Mouse (Mus musculus) olfactory bulb, adult 2 months (tissue): ENCODE data around the gene Sstr2. TPM values are rescaled to one million over a fixed set of nuclear protein-coding genes. Genes with fewer than 3 reads are reported as not detected.
A peak's percentile ranks its signal among the peaks of the same experiment; 100 is the strongest.

ENCODE experiments used
- H3K27ac ChIP-seq: fragments of 200-500 bp; 2 replicates; pipeline ENCODE4 v1.5.1; 2012; ENCODE audit warnings: low read depth, low read length; ENCODE audit not compliant: insufficient read depth
- H3K4me1 ChIP-seq: fragments of 200-500 bp; 2 replicates; pipeline ENCODE4 v1.6.1; 2012; ENCODE audit warnings: low read length; ENCODE audit not compliant: control insufficient read depth, insufficient read depth
- H3K4me3 ChIP-seq: fragments of 200-500 bp; 2 replicates; pipeline ENCODE4 v1.5.1; 2012; ENCODE audit warnings: mild to moderate bottlenecking, low read depth, low read length, moderate library complexity; ENCODE audit not compliant: insufficient read depth
- CTCF ChIP-seq: fragments of 200-500 bp; IDR thresholded peaks from 2 replicates; pipeline ENCODE4 v1.5.1; 2012; ENCODE audit warnings: low read depth, mild to moderate bottlenecking, low read length, moderate library complexity; ENCODE audit not compliant: insufficient read depth
- POLR2A ChIP-seq: fragments of 200-500 bp; IDR thresholded peaks from 2 replicates; pipeline ENCODE4 v1.6.1; 2012; ENCODE audit warnings: mild to moderate bottlenecking, low read depth, low read length, moderate library complexity; ENCODE audit not compliant: insufficient read depth
- WGBS: fragments of 180-500 bp; shearing (Covaris S2); methylation state at CpG from one replicate; pipeline ENCODE4 v1.1.7; 2018; 5-methylcytosine and 5-hydroxymethylcytosine counted together
- polyA plus RNA-seq: library from polyadenylated mRNA; stranded (reverse); fragments of >200 nt; gene quantifications from 2 replicates; pipeline ENCODE4 v1.2.4, GENCODE M21; 2012; ENCODE audit warnings: low replicate concordance; ENCODE audit not compliant: missing spikeins, insufficient read depth, insufficient read length

Sstr2 gene
- not detected in 2 replicates for polyA plus RNA-seq

DNA sequence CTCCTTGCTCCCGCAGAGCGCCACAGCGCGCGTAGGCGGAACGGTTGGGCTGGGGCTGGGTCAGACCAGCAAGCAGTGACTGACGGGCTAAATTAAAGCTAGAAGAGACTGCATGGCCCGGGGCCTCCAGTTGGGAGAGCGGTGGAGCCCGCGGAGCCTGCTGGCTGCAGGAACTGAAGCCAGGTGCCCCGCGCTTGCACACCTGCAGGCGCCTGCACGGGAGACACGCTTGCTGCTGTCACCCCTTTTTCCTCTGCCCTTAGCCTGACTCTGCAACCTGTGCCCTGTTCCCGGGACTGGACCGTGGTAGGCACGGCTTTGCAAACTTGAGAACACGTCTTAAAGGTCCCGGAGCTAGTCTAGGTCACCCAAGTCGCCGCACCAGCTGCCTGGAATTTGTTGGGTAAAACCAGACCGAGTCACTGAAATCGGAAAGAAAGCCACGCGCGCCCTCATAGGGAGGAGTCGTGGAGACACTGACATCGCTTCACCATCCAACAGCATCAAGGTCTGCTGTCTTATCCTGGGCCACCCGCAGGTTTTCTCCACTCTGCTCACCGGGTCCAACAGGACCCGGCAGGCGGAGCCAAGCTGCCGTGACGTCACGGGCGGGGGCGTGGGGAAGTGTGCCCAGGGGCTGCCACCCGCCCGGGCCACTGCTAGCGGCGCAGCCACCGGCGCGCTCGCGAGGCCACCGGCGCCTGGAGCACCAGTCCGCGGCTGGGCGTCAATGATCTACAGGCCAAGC lies at the start of gene Sstr2:
TSS of gene Sstr2 (plus strand) at position 671 of the 748 bp plus-strand sequence.
- no peak within 1 kb of the TSS for H3K27ac ChIP-seq
- peak within 1 kb of the TSS; percentile 46 for H3K4me3 ChIP-seq
- TF ChIP-seq POLR2A (no peak), CTCF (no peak)
- 1% methylated on average over 54 of the region's 54 CpGs for whole genome bisulfite sequencing
- H3K4me1 ChIP-seq = peaks cover 32% of the 10 kb centered on the region

DNA sequence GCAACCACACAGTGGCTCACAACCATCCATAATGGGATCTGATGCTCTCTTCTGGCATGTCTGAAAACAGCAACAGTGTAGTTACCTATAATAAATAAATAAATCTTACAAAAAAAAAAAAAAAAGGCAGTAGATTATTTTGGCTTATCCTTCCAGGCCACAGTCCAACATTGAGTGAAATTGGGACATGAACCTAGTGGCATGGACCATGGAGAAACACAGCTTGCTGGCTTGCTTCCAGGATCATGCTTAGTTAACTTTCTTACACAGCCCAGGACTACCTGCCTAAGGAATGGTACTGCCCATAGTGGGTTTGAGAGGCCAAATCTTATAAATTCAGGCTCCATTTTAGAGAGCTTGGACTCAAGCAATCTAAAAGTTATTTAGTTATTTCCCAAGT lies 47.5 kb upstream of the Sstr2 start:
- no peak for TF ChIP-seq CTCF
- TF ChIP-seq POLR2A = no peak

GRCm38 (mm10) chr11:113572641-113573040 lies 46.5 kb upstream of the Sstr2 start:
- no peak for TF ChIP-seq POLR2A
- no peak for TF ChIP-seq CTCF
- Histone ChIP-seq H3K4me3 (no peak overlapping the region), H3K4me1 (no peaks in the 10 kb centered on the region), H3K27ac (no peak overlapping the region)
- WGBS = 65% methylated on average over 6 of the region's 6 CpGs

More for the DNA sequence above, 47.5 kb upstream of the Sstr2 start:
- Histone ChIP-seq H3K27ac (no peak overlapping the region), H3K4me3 (no peak overlapping the region), H3K4me1 (no peaks in the 10 kb centered on the region)

DNA sequence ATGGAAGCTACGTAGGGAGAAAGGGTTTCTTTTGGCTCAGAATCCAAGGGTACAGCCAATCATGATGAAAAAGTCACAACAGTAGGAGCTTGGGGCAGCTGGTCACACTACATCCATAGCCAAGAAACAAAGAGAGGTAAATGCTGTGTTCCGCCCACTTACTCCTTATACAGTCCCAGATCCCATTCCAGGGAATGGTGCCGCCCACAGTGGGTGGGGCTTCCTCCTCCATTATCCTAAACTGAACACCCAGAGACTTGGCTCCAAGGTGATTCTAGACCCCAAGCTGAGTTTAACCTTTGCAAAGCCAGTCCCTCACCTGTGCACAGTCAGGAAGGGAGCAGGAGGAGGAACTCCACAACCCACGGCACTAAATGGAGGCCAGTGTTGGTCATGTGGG lies 41.9 kb upstream of the Sstr2 start:
- no peak overlapping the region for H3K4me3 ChIP-seq
- no peak overlapping the region for H3K27ac ChIP-seq
- 92% methylated on average over 4 of the region's 4 CpGs for WGBS
- no peaks in the 10 kb centered on the region for H3K4me1 ChIP-seq
- TF ChIP-seq POLR2A (no peak), CTCF (no peak)

DNA sequence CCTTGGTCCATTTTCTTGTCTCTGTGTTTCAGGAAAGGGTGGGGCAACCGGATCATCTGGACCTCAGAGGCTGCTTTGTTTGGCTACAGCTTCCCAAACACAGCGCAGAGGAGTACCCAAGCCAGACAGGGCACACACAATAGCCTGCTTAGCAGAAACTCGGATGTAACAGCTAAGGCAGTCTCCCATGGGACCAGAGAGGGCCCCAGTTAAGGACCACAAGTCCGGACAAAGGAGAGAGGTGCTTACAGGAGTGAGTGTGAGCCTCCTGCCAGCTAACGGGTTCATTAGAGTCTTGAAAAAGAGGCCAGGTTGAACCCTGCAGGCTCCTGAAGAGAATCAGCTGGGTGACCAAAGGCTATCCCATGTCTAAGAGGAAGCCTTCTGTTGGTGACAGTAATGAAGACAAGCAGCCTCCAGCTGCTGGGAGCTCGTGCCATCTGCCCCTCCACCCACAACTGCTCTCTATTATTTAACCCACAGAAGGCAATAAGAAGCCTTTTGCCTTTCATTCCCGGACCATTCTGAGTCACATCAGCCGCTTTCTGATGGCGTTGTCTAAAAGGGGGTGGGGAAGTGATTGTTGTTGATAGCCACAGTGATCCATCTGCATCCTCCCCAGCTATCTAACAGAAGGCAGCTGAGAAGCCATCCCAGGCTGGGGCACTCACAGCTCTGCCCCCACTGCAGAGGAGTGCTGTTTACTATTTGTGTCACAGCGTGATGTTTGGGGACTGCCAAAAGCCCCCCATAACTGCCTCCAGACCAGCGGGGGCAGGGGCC lies 35.1 kb upstream of the Sstr2 start:
- Histone ChIP-seq H3K27ac (no peak overlapping the region), H3K4me3 (no peak overlapping the region), H3K4me1 (peaks cover 9% of the 10 kb centered on the region)
- WGBS = 59% methylated on average over 11 of the region's 11 CpGs
- TF ChIP-seq POLR2A (no peak), CTCF (no peak)

- 71% methylated on average over 6 of the region's 6 CpGs for WGBS
- no peak overlapping the region for H3K4me3 ChIP-seq
- H3K4me1 ChIP-seq = peaks cover 9% of the 10 kb centered on the region
- H3K27ac ChIP-seq = no peak overlapping the region
- TF ChIP-seq CTCF (no peak), POLR2A (no peak)
Observed at GRCm38 (mm10) chr11:113586423-113586822, 32.7 kb upstream of the Sstr2 start.

DNA sequence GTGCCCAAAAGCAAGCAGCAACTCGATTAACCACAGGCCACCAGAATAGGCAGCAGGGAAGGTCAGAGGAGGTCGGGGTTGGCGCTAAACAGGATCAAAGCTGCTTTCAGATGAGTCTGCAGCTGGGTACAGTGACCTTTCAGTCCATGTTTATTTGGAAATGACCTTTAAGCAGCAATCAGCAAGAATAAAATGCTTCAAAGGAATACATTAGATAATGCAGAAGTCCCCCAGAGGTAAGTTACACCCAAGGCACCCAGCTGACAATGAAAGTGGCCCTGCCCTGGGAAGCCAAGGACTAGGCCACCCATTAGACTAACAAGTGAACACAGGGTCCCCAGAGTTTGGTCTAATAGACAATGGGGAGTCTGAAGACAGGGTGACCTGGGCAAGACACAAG lies 30.2 kb upstream of the Sstr2 start:
- Histone ChIP-seq H3K4me3 (no peak overlapping the region), H3K4me1 (peaks cover 7% of the 10 kb centered on the region), H3K27ac (no peak overlapping the region)
- 62% methylated on average over 3 of the region's 3 CpGs for WGBS
- TF ChIP-seq CTCF = no peak

GRCm38 (mm10) chr11:113595144-113595543 lies 24.0 kb upstream of the Sstr2 start:
- WGBS = 87% methylated on average over 5 of the region's 5 CpGs
- no peak overlapping the region for H3K4me3 ChIP-seq
- TF ChIP-seq POLR2A = no peak
- TF ChIP-seq CTCF = no peak
- H3K4me1 ChIP-seq = no peaks in the 10 kb centered on the region
- no peak overlapping the region for H3K27ac ChIP-seq

DNA sequence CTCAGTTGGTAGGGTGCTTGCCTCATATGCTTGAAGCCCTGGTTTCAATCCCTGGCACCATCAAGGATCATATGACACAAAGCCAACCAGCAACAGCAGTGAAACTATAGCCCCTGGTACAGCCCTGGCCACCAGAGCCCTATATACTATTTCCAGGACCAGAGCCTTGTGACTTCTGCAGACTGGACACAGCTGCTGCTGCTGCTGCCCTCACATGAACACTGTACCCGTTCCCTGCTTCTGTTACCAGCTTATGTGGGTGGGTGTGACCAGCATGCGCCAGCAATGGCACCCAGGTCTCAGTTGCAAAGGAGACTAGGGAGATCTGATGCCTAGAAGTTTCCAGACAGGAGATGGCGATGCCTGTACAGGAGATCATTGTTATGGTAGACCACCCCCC lies 21.5 kb upstream of the Sstr2 start:
- Histone ChIP-seq H3K4me3 (no peak overlapping the region), H3K27ac (no peak overlapping the region), H3K4me1 (no peaks in the 10 kb centered on the region; the same call in 1 of the 2 replicates)
- TF ChIP-seq CTCF = no peak
- no peak for TF ChIP-seq POLR2A
- WGBS = 96% methylated on average over 3 of the region's 3 CpGs
